Mouse (Mus musculus) CH12.LX (cell line): ENCODE measurements around the gene Reck. TPM values are rescaled to one million over a fixed set of nuclear protein-coding genes. Genes with fewer than 3 reads are reported as not detected.

Experiments
- DNase-seq: peaks from one replicate; pipeline ENCODE4 v3.0.0-alpha.2; 2013; ENCODE audit errors: extremely low read depth
- H3K27ac ChIP-seq: 2 replicates; pipeline ENCODE4 v1.5.1; 2012; ENCODE audit warnings: low read depth, mild to moderate bottlenecking, control low read depth, moderate library complexity; ENCODE audit not compliant: insufficient read depth
- H3K27me3 ChIP-seq: replicated peaks from 2 replicates; pipeline ENCODE3; 2012; ENCODE audit warnings: inconsistent platforms
- H3K36me3 ChIP-seq, 2 experiments: replicated peaks in 1 of 2; 2 replicates each; pipeline versions ENCODE3 to v1.6.1; 2012; ENCODE audit warnings: inconsistent platforms in 1 of 2, low read length in 1 of 2, mild to moderate bottlenecking in 1 of 2, mixed read lengths in 1 of 2, moderate library complexity in 1 of 2; ENCODE audit not compliant: control insufficient read depth in 1 of 2, insufficient read depth in 1 of 2
- H3K4me1 ChIP-seq, 2 experiments: 2 replicates each; pipeline ENCODE4 v1.6.1; 2012; ENCODE audit warnings: inconsistent platforms in 1 of 2, moderate library complexity in 1 of 2; ENCODE audit not compliant: insufficient read depth in 2 of 2, control insufficient read depth in 1 of 2
- H3K4me2 ChIP-seq: 2 replicates; pipeline ENCODE4 v1.6.1; 2012; ENCODE audit warnings: low read depth, mild to moderate bottlenecking, control low read depth; ENCODE audit not compliant: poor library complexity, insufficient read depth, severe bottlenecking
- H3K4me3 ChIP-seq, 3 experiments: fragments of 150-350 bp in 1 of 3; sonication (generic) in 1 of 3; replicated peaks in 1 of 3; 2 replicates each; pipeline versions ENCODE3 to v1.5.1; 2011 to 2012; ENCODE audit warnings: low read depth in 2 of 3, low read length in 2 of 3, mild to moderate bottlenecking in 2 of 3, moderate library complexity in 2 of 3, control low read depth in 1 of 3, improper control_type of control experiment in 1 of 3, inconsistent platforms in 1 of 3, mixed read lengths in 1 of 3; ENCODE audit not compliant: poor library complexity in 1 of 3
- H3K79me2 ChIP-seq: replicated peaks from 2 replicates; pipeline ENCODE4 v1.6.1; 2012; ENCODE audit warnings: mild to moderate bottlenecking, moderate library complexity; ENCODE audit not compliant: control insufficient read depth, poor library complexity, insufficient read depth, severe bottlenecking; ENCODE audit errors: extremely low read depth
- H3K9ac ChIP-seq: 2 replicates; pipeline ENCODE4 v1.6.1; 2012; ENCODE audit warnings: low read depth, mild to moderate bottlenecking, control low read depth, moderate library complexity; ENCODE audit not compliant: insufficient read depth
- H3K9me3 ChIP-seq: replicated peaks from 2 replicates; pipeline ENCODE3; 2012; ENCODE audit warnings: low read length, inconsistent platforms, mixed read lengths
- CHD1 ChIP-seq: IDR thresholded peaks from 2 replicates; pipeline ENCODE4 v1.6.1; 2012; ENCODE audit warnings: low read depth, low read length, improper control_type of control experiment, inconsistent platforms
- CHD2 ChIP-seq: IDR thresholded peaks from 2 replicates; pipeline ENCODE4 v1.6.1; 2011; ENCODE audit warnings: low read length, improper control_type of control experiment
- CTCF ChIP-seq, 2 experiments: IDR thresholded peaks in 1 of 2; conservative IDR thresholded peaks in 1 of 2; 2 replicates each; pipeline ENCODE4 v1.5.1; 2011 to 2012; ENCODE audit warnings: low read depth in 2 of 2, low read length in 2 of 2, improper control_type of control experiment in 1 of 2, inconsistent platforms in 1 of 2, mild to moderate bottlenecking in 1 of 2, moderate library complexity in 1 of 2
- E2F4 ChIP-seq: IDR thresholded peaks from 2 replicates; pipeline ENCODE4 v1.6.1; 2011; ENCODE audit warnings: low read depth, low read length, improper control_type of control experiment; ENCODE audit not compliant: insufficient replicate concordance
- EP300 ChIP-seq: IDR thresholded peaks from 2 replicates; pipeline ENCODE4 v1.6.1; 2011; ENCODE audit warnings: low read length, improper control_type of control experiment
- ETS1 ChIP-seq: conservative IDR thresholded peaks from 2 replicates; pipeline ENCODE4 v1.6.1; 2012; ENCODE audit warnings: low read depth, mild to moderate bottlenecking, inconsistent platforms, low read length, improper control_type of control experiment, moderate library complexity
- IRF4 ChIP-seq: IDR thresholded peaks from 2 replicates; pipeline ENCODE4 v1.6.1; 2014; ENCODE audit warnings: low read depth, mild to moderate bottlenecking, inconsistent platforms, low read length, improper control_type of control experiment
- JUN ChIP-seq: IDR thresholded peaks from 2 replicates; pipeline ENCODE4 v1.6.1; 2011; ENCODE audit warnings: low read depth, mild to moderate bottlenecking, low read length, improper control_type of control experiment, moderate library complexity; ENCODE audit not compliant: insufficient read depth
- MEF2A ChIP-seq: IDR thresholded peaks from 2 replicates; pipeline ENCODE4 v1.6.1; 2014; ENCODE audit warnings: low read depth, mild to moderate bottlenecking, inconsistent platforms, low read length, improper control_type of control experiment, borderline replicate concordance
- MXI1 ChIP-seq: IDR thresholded peaks from 2 replicates; pipeline ENCODE4 v1.6.1; 2011; ENCODE audit warnings: mild to moderate bottlenecking, low read depth, low read length, improper control_type of control experiment
- MYC ChIP-seq: IDR thresholded peaks from 2 replicates; pipeline ENCODE4 v1.6.1; 2011; ENCODE audit warnings: low read depth, mild to moderate bottlenecking, improper control_type of control experiment, low read length
- POLR2AphosphoS2 ChIP-seq: IDR thresholded peaks from 2 replicates; pipeline ENCODE4 v1.6.1; 2011; ENCODE audit warnings: low read depth, low read length, improper control_type of control experiment
- RAD21 ChIP-seq: IDR thresholded peaks from 2 replicates; pipeline ENCODE4 v1.6.1; 2011; ENCODE audit warnings: low read depth, mild to moderate bottlenecking, low read length, improper control_type of control experiment, moderate library complexity
- TBP ChIP-seq: conservative IDR thresholded peaks from 2 replicates; pipeline ENCODE4 v1.6.1; 2011; ENCODE audit warnings: low read depth, low read length, improper control_type of control experiment
- TCF12 ChIP-seq: IDR thresholded peaks from 2 replicates; pipeline ENCODE4 v1.6.1; 2014; ENCODE audit warnings: low read depth, mild to moderate bottlenecking, inconsistent platforms, low read length, improper control_type of control experiment
- ZKSCAN1 ChIP-seq: IDR thresholded peaks from 2 replicates; pipeline ENCODE4 v1.6.1; 2012; ENCODE audit warnings: low read depth, inconsistent platforms, low read length, improper control_type of control experiment, borderline replicate concordance
- ZNF384 ChIP-seq: IDR thresholded peaks from 2 replicates; pipeline ENCODE4 v1.6.1; 2012; ENCODE audit warnings: low read depth, low read length, improper control_type of control experiment, inconsistent platforms
- dilution Hi-C: fragments of 300-500 bp; cut with MboI; formaldehyde crosslinking; loops from 2 replicates; pipeline ENCODE4 v1.14.3; 2020; ENCODE audit warnings: low sequenced_read_pairs; ENCODE audit not compliant: extremely low pct_unique_long_range_greater_than_20kb, extremely low pct_ligation_motif_present
- in situ Hi-C: fragments of 300-500 bp; cut with MboI; formaldehyde crosslinking; loops from 3 replicates; pipeline ENCODE4 v1.14.3; 2019; ENCODE audit warnings: low sequenced_read_pairs, low pct_ligation_motif_present, low pct_unique_long_range_greater_than_20kb, mixed read lengths
- polyA plus RNA-seq: library from polyadenylated mRNA; unstranded; fragments of >175 nt; gene quantifications from 2 replicates; pipeline ENCODE4 v1.2.1, GENCODE M21; 2012; ENCODE audit warnings: low read depth; ENCODE audit not compliant: insufficient read length
- total RNA-seq, 2 experiments: library from RNA; depleted of rRNA; stranded (reverse); fragments of 300-350 nt in 1 of 2; fragments of >200 nt in 1 of 2; gene quantifications; 2 replicates each; pipeline ENCODE4 v1.2.3; 2012 to 2014

The Reck gene
- total and polyA plus RNA-seq, 3 experiments = 0.44 to 1.8 (median 0.68) TPM

DNA sequence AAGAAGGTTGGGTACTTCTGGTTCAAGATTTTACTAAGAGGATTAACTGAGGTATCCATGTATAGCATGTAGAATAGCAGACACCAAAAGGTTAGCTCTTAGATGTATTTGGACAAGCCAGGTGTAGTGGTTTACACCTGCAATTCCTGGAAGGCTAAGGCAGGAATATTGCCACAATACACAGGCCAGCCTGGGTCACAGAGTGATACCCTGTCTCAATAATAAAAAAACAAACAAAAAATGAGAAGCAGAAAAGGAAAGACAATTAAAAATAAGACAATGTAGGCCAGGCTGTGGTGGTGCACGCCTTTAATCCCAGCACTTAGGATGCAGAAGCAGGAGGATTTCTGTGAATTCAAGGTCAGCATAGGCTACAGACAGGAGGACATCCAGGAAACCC is 1.9 kb downstream of the Reck start:
- Histone ChIP-seq H3K4me1 (peaks cover 2 to 7% of the 10 kb centered on the region in 2 experiments), H3K27ac (no peak overlapping the region), H3K4me2 (no peak overlapping the region), H3K9me3 (peaks cover 11% of the 10 kb centered on the region), H3K4me3 (no peak overlapping the region), H3K36me3 (no peaks in the 10 kb centered on the region), H3K79me2 (no peaks in the 10 kb centered on the region; the same call in 1 of the 2 replicates), H3K27me3 (peaks cover 25% of the 10 kb centered on the region), H3K9ac (no peak overlapping the region)
- dilution Hi-C loops (no loop called here), in situ Hi-C loops (no loop called here)
- DNase-seq = no peak
- TF ChIP-seq RAD21 (no peak), POLR2AphosphoS2 (no peak), MYC (no peak), ZKSCAN1 (no peak), EP300 (no peak), CHD1 (no peak), MEF2A (no peak), MXI1 (no peak), TCF12 (no peak), ETS1 (no peak), JUN (no peak)

DNA sequence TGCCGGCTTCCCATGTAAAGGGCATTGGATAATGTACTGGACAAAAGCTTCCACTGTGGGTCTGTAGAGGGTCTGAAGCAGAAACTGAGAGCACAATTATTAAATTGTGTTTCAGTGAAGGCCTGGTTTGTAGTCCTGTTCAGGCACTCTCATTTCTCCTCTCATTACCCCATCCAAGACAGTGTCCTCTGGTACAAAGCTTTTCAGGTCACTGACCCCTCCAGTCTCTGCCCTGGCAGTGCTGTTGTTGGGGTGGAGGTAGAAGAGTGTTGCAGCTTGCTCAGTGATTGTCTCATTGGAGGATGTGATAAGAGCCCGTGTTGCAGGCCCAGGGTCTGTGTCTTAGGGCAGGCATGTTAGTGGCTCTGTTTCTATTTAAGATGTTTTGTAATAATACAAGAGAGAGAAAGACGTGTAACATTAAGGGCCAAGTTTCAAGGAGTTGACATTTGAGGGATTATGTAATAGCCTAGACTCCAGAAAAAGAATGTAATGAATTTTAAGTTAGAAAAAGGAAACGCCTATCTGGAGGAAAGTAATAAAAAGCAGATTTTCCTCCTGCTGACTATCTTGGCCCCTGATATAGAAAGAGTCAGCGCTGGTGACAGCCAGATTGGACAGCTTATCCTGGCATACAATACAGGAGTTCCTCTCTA is 2.9 kb downstream of the Reck start:
- in situ Hi-C loops (no loop called here), dilution Hi-C loops (no loop called here)
- no peaks in the 10 kb centered on the region for H3K36me3 ChIP-seq
- H3K79me2 ChIP-seq = no peaks in the 10 kb centered on the region; the same call in 1 of the 2 replicates
- TF ChIP-seq POLR2AphosphoS2 (no peak), MYC (no peak), TBP (no peak), ZNF384 (no peak), CTCF (conservative IDR thresholded peaks at IDR 0.05 in 1 of 2, IDR thresholded peaks at IDR 0.05 in 1 of 2; ENCODE audit: low read depth in 2 of 2, low read length in 2 of 2) (no peak), CHD2 (no peak), MEF2A (no peak), IRF4 (no peak), EP300 (no peak), E2F4 (no peak)
- no peak overlapping the region for H3K27ac ChIP-seq
- H3K27me3 ChIP-seq = peaks cover 20% of the 10 kb centered on the region
- H3K9me3 ChIP-seq = peaks cover 4% of the 10 kb centered on the region
- no peak overlapping the region for H3K9ac ChIP-seq
- no peak for DNase-seq
- H3K4me1 ChIP-seq = peaks cover 2 to 7% of the 10 kb centered on the region in 2 experiments
- H3K4me2 ChIP-seq = no peak overlapping the region
- no peak overlapping the region for H3K4me3 ChIP-seq
